Mouse (Mus musculus) neural tube, embryonic 15.5 days (tissue): ENCODE data around the gene Apon. TPM values are rescaled to one million over a fixed set of nuclear protein-coding genes. Genes with fewer than 3 reads are reported as not detected.
A peak's percentile ranks its signal among the peaks of the same experiment; 100 is the strongest.
"Not testable (repeated sequence)": the region's sequence is repeated elsewhere in the genome, so short reads cannot be mapped to it uniquely, and the experiment has no call there.

Source experiments
- ATAC-seq: fragments of 200-750 bp; cut with Nextera tagmentation; 2 replicates; pipeline ENCODE4 v1.8.0; 2017; ENCODE audit warnings: mild to moderate bottlenecking, moderate TSS enrichment, moderate library complexity; ENCODE audit not compliant: low FRiP score
- H3K27ac ChIP-seq: fragments of 300-500 bp; sonication (generic); replicated peaks from 2 replicates; pipeline ENCODE4 v1.5.1; 2015; ENCODE audit warnings: mild to moderate bottlenecking, inconsistent platforms
- H3K27me3 ChIP-seq: fragments of 300-500 bp; sonication (generic); replicated peaks from 2 replicates; pipeline ENCODE4 v1.6.1; 2015; ENCODE audit warnings: inconsistent platforms
- H3K36me3 ChIP-seq: fragments of 300-500 bp; sonication (generic); 2 replicates; pipeline ENCODE4 v1.6.1; 2015; ENCODE audit warnings: inconsistent platforms
- H3K4me1 ChIP-seq: fragments of 300-500 bp; sonication (generic); 2 replicates; pipeline ENCODE4 v1.6.1; 2015; ENCODE audit warnings: inconsistent platforms
- H3K4me2 ChIP-seq: fragments of 300-500 bp; sonication (generic); 2 replicates; pipeline ENCODE4 v1.6.1; 2015; ENCODE audit warnings: inconsistent platforms, mild to moderate bottlenecking, moderate library complexity
- H3K4me3 ChIP-seq: fragments of 300-500 bp; sonication (generic); replicated peaks from 2 replicates; pipeline ENCODE4 v1.5.1; 2015; ENCODE audit warnings: mild to moderate bottlenecking, inconsistent platforms
- H3K9ac ChIP-seq: fragments of 300-500 bp; sonication (generic); replicated peaks from 2 replicates; pipeline ENCODE4 v1.6.1; 2015; ENCODE audit warnings: mild to moderate bottlenecking, inconsistent platforms
- H3K9me3 ChIP-seq: fragments of 300-500 bp; sonication (generic); replicated peaks from 2 replicates; pipeline ENCODE4 v1.6.1; 2016; ENCODE audit warnings: inconsistent platforms
- WGBS: fragments of 180-500 bp; shearing (Covaris S2); methylation state at CpG from one replicate; pipeline ENCODE4 v1.1.7; 2015; ENCODE audit warnings: mixed read lengths; 5-methylcytosine and 5-hydroxymethylcytosine counted together
- polyA plus RNA-seq: library from polyadenylated mRNA; unstranded; fragments of >200 nt; fragmentation: Nextera tagmentation; extraction: Ambion mirVana; gene quantifications from 2 replicates; pipeline ENCODE4 v1.2.1, GENCODE M21; 2015

Apon gene
- not detected in 2 replicates for polyA plus RNA-seq

DNA sequence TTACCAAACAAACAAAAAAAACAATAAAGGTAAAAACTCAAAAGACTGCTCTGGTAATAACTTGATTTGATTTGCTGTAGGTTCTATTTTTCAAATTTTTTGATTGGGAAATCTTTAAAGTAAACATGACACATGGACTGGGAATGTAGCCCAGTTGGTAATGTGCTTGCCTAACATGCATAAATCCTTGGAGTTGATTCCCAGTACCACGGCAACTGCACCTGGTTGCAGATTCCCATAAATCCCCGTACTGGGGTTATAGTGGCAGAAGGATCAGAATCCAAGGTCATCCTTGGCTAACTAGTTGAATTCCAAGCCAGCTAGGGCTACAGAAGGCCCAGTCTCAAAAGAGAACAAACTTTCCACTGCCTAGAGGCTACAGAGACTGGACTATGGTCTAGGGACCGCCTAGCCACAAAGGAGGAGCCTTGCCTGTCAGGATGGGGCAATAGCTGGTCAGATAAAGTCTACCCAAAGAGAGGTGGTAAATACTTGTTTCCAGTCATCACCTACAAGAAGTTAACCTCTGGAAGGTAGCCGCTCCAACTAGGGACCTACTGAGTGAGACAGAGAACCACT, at the start of gene Apon:
TSS of gene Apon (plus strand) at position 420 of the 579 bp plus-strand sequence.
- no peaks in the 10 kb centered on the region for H3K4me1 ChIP-seq
- no peak within 1 kb of the TSS for H3K4me3 ChIP-seq
- H3K36me3 ChIP-seq = peaks cover 31% of the 10 kb centered on the region
- no peak within 1 kb of the TSS for H3K9ac ChIP-seq
- WGBS = 87% methylated on average over 4 of the region's 4 CpGs
- no peak within 1 kb of the TSS for H3K4me2 ChIP-seq
- no peaks in the 10 kb centered on the region for H3K9me3 ChIP-seq
- ATAC-seq = no peak
- H3K27ac ChIP-seq = no peak within 1 kb of the TSS
- no peaks in the 10 kb centered on the region for H3K27me3 ChIP-seq

GRCm38 (mm10) chr10:128204941-128205340, 49.0 kb upstream of the Apon start:
- no peak overlapping the region for H3K4me2 ChIP-seq
- no peak overlapping the region for H3K27ac ChIP-seq
- H3K9me3 ChIP-seq = no peaks in the 10 kb centered on the region
- no peak for ATAC-seq
- H3K9ac ChIP-seq = no peak overlapping the region
- no peaks in the 10 kb centered on the region for H3K4me1 ChIP-seq
- no peak overlapping the region for H3K4me3 ChIP-seq
- 94% methylated on average over 15 of the region's 15 CpGs for WGBS
- H3K27me3 ChIP-seq = no peaks in the 10 kb centered on the region
- H3K36me3 ChIP-seq = peaks cover 6% of the 10 kb centered on the region; the same call in 1 of the 2 replicates

DNA sequence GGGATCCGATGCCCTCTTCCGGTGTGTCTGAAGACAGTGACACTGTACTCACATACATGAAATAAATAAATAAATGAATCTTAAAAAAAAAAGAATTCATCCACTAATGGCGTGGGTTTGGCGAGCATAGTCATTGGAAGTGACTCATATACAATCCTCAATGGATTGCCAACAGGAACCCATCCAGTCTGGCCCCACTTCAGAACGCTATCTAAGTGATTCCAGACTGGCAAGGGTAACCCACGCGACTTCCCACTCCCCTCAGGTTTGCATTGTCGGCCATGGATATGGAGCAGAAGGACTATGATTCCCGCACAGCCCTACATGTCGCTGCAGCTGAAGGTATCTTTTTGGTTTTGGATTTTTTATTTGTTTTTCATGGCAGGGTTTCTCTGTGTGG, 45.6 kb upstream of the Apon start:
- Histone ChIP-seq H3K4me3 (no peak overlapping the region), H3K36me3 (peaks cover 6% of the 10 kb centered on the region; the same call in 1 of the 2 replicates), H3K4me1 (peaks cover 19% of the 10 kb centered on the region), H3K27me3 (no peaks in the 10 kb centered on the region), H3K4me2 (no peak overlapping the region), H3K9me3 (no peaks in the 10 kb centered on the region), H3K27ac (no peak overlapping the region), H3K9ac (no peak overlapping the region)
- 97% methylated on average over 10 of the region's 10 CpGs for WGBS
- ATAC-seq = no peak

GRCm38 (mm10) chr10:128209311-128210009, 44.4 kb upstream of the Apon start:
- Histone ChIP-seq H3K27ac (no peak overlapping the region), H3K9ac (no peak overlapping the region), H3K4me3 (no peak overlapping the region), H3K4me2 (no peak overlapping the region), H3K36me3 (peaks cover 6% of the 10 kb centered on the region; the same call in 1 of the 2 replicates), H3K9me3 (no peaks in the 10 kb centered on the region), H3K4me1 (peaks cover 22% of the 10 kb centered on the region), H3K27me3 (0 out of 2 replicates have a peak, but pooled peaks cover 3% of the 10 kb centered on the region)
- WGBS = 94% methylated on average over 11 of the region's 11 CpGs
- no peak for ATAC-seq

- WGBS = 74% methylated on average over 2 of the region's 2 CpGs
- peaks cover 6% of the 10 kb centered on the region; the same call in 1 of the 2 replicates for H3K36me3 ChIP-seq
Measured at GRCm38 (mm10) chr10:128210131-128210530, 43.8 kb upstream of the Apon start.

DNA sequence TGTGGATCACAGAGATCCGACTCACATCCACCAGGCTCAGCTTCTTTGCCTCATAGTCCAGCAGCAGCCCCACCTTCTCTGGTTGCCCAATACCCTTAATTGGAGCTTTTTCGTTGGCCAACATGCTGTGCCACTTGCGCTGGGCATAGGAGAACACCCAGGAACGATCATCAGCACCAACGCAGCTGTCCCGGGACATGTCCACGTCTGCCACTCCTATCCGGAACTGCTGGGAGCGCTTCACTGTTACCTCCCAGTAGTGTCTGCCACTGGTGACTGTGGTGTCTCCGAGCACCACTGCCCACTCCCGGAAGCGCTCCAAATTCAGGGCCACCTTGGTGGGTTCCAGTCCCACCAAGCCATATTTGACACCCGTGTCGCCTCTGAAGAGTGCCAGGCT, 42.9 kb upstream of the Apon start:
- H3K27ac ChIP-seq = peak overlapping the region; percentile 51; the same call in 1 of the 2 replicates
- H3K27me3 ChIP-seq = 0 out of 2 replicates have a peak, but pooled peaks cover 5% of the 10 kb centered on the region
- peak overlapping the region; percentile 62 for H3K9ac ChIP-seq
- WGBS = 26% methylated on average over 14 of the region's 14 CpGs
- H3K36me3 ChIP-seq = peaks cover 6% of the 10 kb centered on the region; the same call in 1 of the 2 replicates
- H3K4me1 ChIP-seq = peaks cover 22% of the 10 kb centered on the region
- ATAC-seq = peak; percentile 34; the same call in 1 of the 2 replicates
- H3K4me3 ChIP-seq = peak overlapping the region; percentile 60
- no peaks in the 10 kb centered on the region for H3K9me3 ChIP-seq
- H3K4me2 ChIP-seq = peak overlapping the region; percentile 87

More at GRCm38 (mm10) chr10:128210131-128210530, 43.8 kb upstream of the Apon start:
- Histone ChIP-seq H3K9me3 (no peaks in the 10 kb centered on the region), H3K9ac (no peak overlapping the region), H3K27ac (no peak overlapping the region), H3K4me2 (peak overlapping the region; percentile 87; the same call in 1 of the 2 replicates), H3K4me3 (no peak overlapping the region), H3K4me1 (peaks cover 22% of the 10 kb centered on the region), H3K27me3 (0 out of 2 replicates have a peak, but pooled peaks cover 5% of the 10 kb centered on the region)
- no peak for ATAC-seq

DNA sequence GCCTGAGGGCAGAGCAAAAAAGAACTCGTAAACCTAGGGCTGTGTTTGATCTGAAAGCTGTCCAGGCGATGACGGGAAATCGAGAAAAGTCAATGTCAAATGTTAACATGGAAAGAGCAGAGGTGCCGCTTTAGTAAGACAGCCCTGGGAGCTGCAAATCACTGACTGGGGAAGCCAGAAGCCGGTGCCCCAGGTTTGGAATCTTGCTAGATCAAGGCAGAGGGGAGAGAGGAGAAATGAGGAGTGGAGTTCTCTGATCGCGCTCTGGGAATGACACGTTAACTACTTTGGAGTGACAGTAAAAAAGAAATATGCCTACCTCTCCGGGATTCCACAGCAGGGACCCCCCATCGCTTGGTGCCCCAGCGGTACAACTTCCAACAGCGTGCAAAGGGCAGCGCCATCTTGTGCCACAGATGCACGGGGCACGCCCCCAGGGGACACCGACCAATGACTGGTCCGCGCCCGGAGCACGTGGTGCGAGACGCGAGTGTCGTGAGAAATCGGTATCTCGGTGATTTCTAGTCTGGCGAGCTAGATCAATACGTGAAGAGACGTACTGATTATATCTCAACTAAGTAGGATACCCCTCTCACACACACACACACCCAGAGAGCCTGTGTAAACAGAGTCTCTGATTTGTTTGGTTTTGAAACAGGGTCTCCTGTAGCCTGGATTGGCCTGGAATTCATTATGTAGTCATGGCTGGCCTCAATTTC, 42.3 kb upstream of the Apon start, which contains the start of gene Spryd4:
TSS of gene Spryd4 (minus strand) at position 418 of the 719 bp plus-strand sequence.
- H3K4me3 ChIP-seq = peak within 1 kb of the TSS; percentile 60
- peak within 1 kb of the TSS; percentile 87 for H3K4me2 ChIP-seq
- peak within 1 kb of the TSS; percentile 62 for H3K9ac ChIP-seq
- H3K36me3 ChIP-seq = peaks cover 3% of the 10 kb centered on the region; the same call in 1 of the 2 replicates
- peak; percentile 94 for ATAC-seq
- H3K9me3 ChIP-seq = no peaks in the 10 kb centered on the region
- H3K4me1 ChIP-seq = peaks cover 22% of the 10 kb centered on the region
- peak within 1 kb of the TSS; percentile 51 for H3K27ac ChIP-seq
- 0 out of 2 replicates have a peak, but pooled peaks cover 5% of the 10 kb centered on the region for H3K27me3 ChIP-seq
- WGBS = under 1% methylated on average over 30 of the region's 30 CpGs

- Histone ChIP-seq H3K27ac (peak overlapping the region; percentile 51), H3K27me3 (0 out of 2 replicates have a peak, but pooled peaks cover 5% of the 10 kb centered on the region), H3K9ac (peak overlapping the region; percentile 11; the same call in 1 of the 2 replicates), H3K9me3 (no peaks in the 10 kb centered on the region), H3K4me2 (peak overlapping the region; percentile 87), H3K4me1 (peaks cover 22% of the 10 kb centered on the region), H3K4me3 (peak overlapping the region; percentile 60), H3K36me3 (no peaks in the 10 kb centered on the region)
- WGBS = 50% methylated on average over 6 of the region's 6 CpGs
- no peak for ATAC-seq
Measured at GRCm38 (mm10) chr10:128212148-128212547, 41.7 kb upstream of the Apon start.

DNA sequence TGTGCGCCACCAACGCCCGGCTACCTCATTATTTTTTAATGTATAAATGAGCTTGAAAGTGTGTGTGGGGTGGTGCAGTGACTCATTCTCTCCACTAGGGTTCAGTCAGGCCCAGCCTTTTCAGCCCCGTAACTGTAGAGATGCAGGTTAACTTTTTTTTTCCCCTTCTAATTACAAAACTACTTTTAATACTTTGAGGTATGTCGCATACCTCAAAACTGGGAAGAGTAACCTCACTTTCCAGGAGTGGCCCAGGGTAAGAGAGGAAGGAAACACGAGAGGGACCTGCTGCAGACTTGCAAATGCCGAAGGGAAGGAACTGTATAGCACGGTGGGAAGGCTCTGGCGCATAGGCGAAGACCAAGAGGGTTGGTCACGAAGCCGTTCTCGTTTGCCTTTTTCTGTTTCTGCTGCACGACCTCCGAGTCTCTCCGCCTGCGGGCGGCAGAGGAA, 41.0 kb upstream of the Apon start:
- no peak overlapping the region; the same call in 1 of the 2 replicates for H3K9ac ChIP-seq
- no peaks in the 10 kb centered on the region for H3K9me3 ChIP-seq
- H3K4me1 ChIP-seq = peaks cover 22% of the 10 kb centered on the region
- peak; percentile 37; the same call in 1 of the 2 replicates for ATAC-seq
- H3K27ac ChIP-seq = no peak overlapping the region; the same call in 1 of the 2 replicates
- no peaks in the 10 kb centered on the region for H3K36me3 ChIP-seq
- 0 out of 2 replicates have a peak, but pooled peaks cover 5% of the 10 kb centered on the region for H3K27me3 ChIP-seq
- WGBS = under 1% methylated on average over 18 of the region's 18 CpGs
- peak overlapping the region; percentile 64 for H3K4me2 ChIP-seq
- H3K4me3 ChIP-seq = peak overlapping the region; percentile 28

- not testable (repeated sequence) for H3K9ac ChIP-seq, H3K9me3 ChIP-seq, H3K27ac ChIP-seq, H3K4me2 ChIP-seq, H3K4me3 ChIP-seq, H3K36me3 ChIP-seq, ATAC-seq, H3K27me3 ChIP-seq
- WGBS = 90% methylated on average over 4 of the region's 4 CpGs
- H3K4me1 ChIP-seq = peaks cover 22% of the 10 kb centered on the region
Measured at GRCm38 (mm10) chr10:128214112-128214511, 39.8 kb upstream of the Apon start.

GRCm38 (mm10) chr10:128214981-128215380, 38.9 kb upstream of the Apon start:
- H3K27me3 ChIP-seq = 0 out of 2 replicates have a peak, but pooled peaks cover 5% of the 10 kb centered on the region
- H3K36me3 ChIP-seq = no peaks in the 10 kb centered on the region
- H3K9me3 ChIP-seq = no peaks in the 10 kb centered on the region
- WGBS = 88% methylated on average over 5 of the region's 5 CpGs
- H3K27ac ChIP-seq = no peak overlapping the region
- no peak overlapping the region for H3K4me2 ChIP-seq
- ATAC-seq = no peak
- H3K9ac ChIP-seq = no peak overlapping the region
- H3K4me1 ChIP-seq = peaks cover 22% of the 10 kb centered on the region
- H3K4me3 ChIP-seq = no peak overlapping the region
